Mouse (Mus musculus) cerebellum, postnatal 4 days (tissue): ENCODE data around the gene Gadl1.

Experiments used
- DNase-seq, 2 experiments: peaks; one replicate each; pipeline ENCODE4 v3.0.0; 2022; ENCODE audit warnings: low spot score in 2 of 2, mixed read lengths in 1 of 2

Gadl1 gene

GRCm38 (mm10) chr9:115936350-115936749 lies 27.1 kb downstream of the Gadl1 start:
- DNase-seq: no peak

GRCm38 (mm10) chr9:115937915-115938314 lies 28.7 kb downstream of the Gadl1 start:
- DNase-seq: no peak

- no peak for DNase-seq
These were observed 30.2 kb downstream of the Gadl1 start for GRCm38 (mm10) chr9:115939420-115939819.

GRCm38 (mm10) chr9:115941171-115941570 lies 31.9 kb downstream of the Gadl1 start:
- DNase-seq: no peak

GRCm38 (mm10) chr9:115942486-115942885 lies 33.2 kb downstream of the Gadl1 start:
- no peak for DNase-seq

- DNase-seq: peak in 1 of 2 experiments; percentile 9
These were observed 33.7 kb downstream of the Gadl1 start for GRCm38 (mm10) chr9:115942989-115943388.

GRCm38 (mm10) chr9:115943577-115944320 lies 34.5 kb downstream of the Gadl1 start:
- no peak for DNase-seq

GRCm38 (mm10) chr9:115965056-115965455 lies 55.8 kb downstream of the Gadl1 start:
- no peak for DNase-seq

GRCm38 (mm10) chr9:115966116-115966515 lies 56.9 kb downstream of the Gadl1 start:
- DNase-seq: no peak

GRCm38 (mm10) chr9:115966746-115967145 lies 57.5 kb downstream of the Gadl1 start:
- no peak for DNase-seq

GRCm38 (mm10) chr9:115967638-115968037 lies 58.4 kb downstream of the Gadl1 start:
- no peak for DNase-seq

GRCm38 (mm10) chr9:115976901-115977300 lies 67.6 kb downstream of the Gadl1 start:
- no peak for DNase-seq

- DNase-seq: peak; percentile 41 to 85
These were observed 68.5 kb downstream of the Gadl1 start for GRCm38 (mm10) chr9:115977598-115978240.

- no peak for DNase-seq
These were observed 69.2 kb downstream of the Gadl1 start for GRCm38 (mm10) chr9:115978478-115978877.

- no peak for DNase-seq
These were observed 81.4 kb downstream of the Gadl1 start for GRCm38 (mm10) chr9:115990661-115991060.

- DNase-seq: no peak
These were observed 85.5 kb downstream of the Gadl1 start for GRCm38 (mm10) chr9:115994772-115995171.

GRCm38 (mm10) chr9:115995856-115996560 lies 86.8 kb downstream of the Gadl1 start:
- no peak for DNase-seq

GRCm38 (mm10) chr9:115998383-115998782 lies 89.1 kb downstream of the Gadl1 start:
- no peak for DNase-seq

- DNase-seq: no peak
These were observed 90.2 kb downstream of the Gadl1 start for GRCm38 (mm10) chr9:115999361-115999990.

- DNase-seq: no peak
These were observed 104.7 kb downstream of the Gadl1 start for GRCm38 (mm10) chr9:116013911-116014310.

- no peak for DNase-seq
These were observed 107.0 kb downstream of the Gadl1 start for GRCm38 (mm10) chr9:116016221-116016620.

GRCm38 (mm10) chr9:116017091-116017490 lies 107.8 kb downstream of the Gadl1 start:
- DNase-seq: no peak
